Mouse (Mus musculus): ENCODE measurements around the gene Mavs. TPM values are rescaled to one million over a fixed set of nuclear protein-coding genes. Genes with fewer than 3 reads are reported as not detected.

Gene Mavs
- polyA plus RNA-seq, 1 experiment from 2014 or later, result 37.9 TPM

DNA sequence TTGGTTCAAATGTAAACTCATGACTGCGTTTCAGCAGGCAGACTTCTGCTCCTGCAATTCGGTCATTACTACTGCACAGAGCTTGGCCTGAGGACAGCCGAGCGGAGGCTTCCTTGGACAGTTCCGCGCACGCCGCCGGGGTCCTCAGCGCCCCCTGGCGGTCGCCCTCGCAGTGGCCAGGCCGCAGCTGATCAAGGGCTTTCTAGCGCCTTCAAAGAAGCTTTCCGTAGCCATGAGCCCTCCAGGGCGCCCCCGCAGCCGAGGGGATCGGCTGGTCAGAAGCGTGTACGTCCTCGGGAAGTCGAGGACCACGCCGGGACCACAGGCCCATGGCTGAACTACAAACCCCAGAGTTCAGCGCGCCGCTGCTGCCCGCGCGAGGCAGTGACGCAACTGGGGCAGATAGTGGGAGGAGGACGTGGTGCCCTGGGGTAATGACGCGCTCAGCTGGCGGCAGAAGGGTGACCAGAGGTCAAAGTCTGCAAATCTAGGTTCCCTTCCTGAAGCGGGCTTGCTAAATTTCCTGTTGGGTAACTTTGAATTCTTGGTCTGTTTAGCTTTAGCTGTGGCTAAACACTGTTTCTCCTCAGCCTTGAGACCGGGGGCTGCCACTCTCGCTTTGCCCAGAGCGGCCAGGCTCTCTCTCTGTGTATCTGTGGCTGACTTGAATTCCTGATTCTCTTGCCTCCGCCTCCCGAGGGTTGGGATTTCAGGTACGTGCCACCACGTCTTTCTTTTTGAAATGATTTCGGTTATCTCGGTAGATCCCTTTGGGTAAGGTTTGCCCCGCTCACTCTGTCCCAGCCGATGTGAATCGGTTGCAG lies 23.7 kb upstream of the Mavs start:
- Histone ChIP-seq H3K36me3 (ENCODE audit: insufficient read depth, low read length) (peaks cover 9% of the 10 kb centered on the region; the same call in 1 of the 2 replicates), H3K4me2 (replicated peaks; ENCODE audit: low read depth, low read length) (peak overlapping the region; percentile 75), H3K27ac (ENCODE audit: low read length) (peak overlapping the region; percentile 96), H3K27me3 (ENCODE audit: insufficient read depth, low read length) (no peaks in the 10 kb centered on the region), H3K9ac (replicated peaks; ENCODE audit: low read length) (peak overlapping the region; percentile 86), H3K4me1 (ENCODE audit: insufficient read depth, low read length) (peaks cover 16% of the 10 kb centered on the region), H3K4me3 (ENCODE audit: low read length) (peak overlapping the region; percentile 80), H3K9me3 (ENCODE audit: low read length) (no peaks in the 10 kb centered on the region)
- under 1% methylated on average over 50 of the region's 50 CpGs for WGBS
- ATAC-seq (ENCODE audit: low FRiP score, low TSS enrichment), result peak; percentile 96

DNA sequence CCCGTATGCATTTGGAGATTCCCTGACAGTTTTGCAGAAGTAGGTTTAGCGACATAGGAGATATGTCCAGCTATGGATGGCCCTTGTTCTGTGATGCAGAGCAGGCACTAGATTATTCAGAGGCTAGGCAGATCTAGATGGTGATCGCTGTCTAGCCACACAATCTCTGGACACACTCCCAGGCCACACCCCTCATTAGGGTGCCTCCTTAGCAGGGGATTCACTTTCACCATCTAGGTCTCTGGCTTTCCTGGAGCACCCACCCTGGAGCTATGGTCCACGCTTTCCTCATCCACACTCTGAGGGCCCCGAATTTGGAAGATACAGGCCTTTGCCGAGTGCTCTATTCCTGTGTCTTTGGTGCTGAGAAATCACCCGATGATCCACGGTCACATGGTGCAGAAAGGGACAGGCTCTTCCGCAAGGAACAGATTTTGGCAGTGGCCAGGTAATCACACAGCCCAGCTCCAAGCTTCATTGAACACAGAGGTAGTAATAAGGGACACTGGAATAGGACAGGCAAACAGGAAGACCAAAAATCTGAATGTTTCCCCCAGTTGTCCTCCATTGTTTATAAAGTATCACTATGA lies 22.7 kb upstream of the Mavs start:
- H3K4me2 ChIP-seq (replicated peaks; ENCODE audit: low read depth, low read length), result peak overlapping the region; percentile 75
- ATAC-seq (ENCODE audit: low FRiP score, low TSS enrichment), result no peak
- H3K4me1 ChIP-seq (ENCODE audit: insufficient read depth, low read length), result peaks cover 13% of the 10 kb centered on the region
- H3K36me3 ChIP-seq (ENCODE audit: insufficient read depth, low read length), result peaks cover 9% of the 10 kb centered on the region; the same call in 1 of the 2 replicates
- no peaks in the 10 kb centered on the region for H3K9me3 ChIP-seq (ENCODE audit: low read length)
- 58% methylated on average over 9 of the region's 9 CpGs for WGBS
- H3K4me3 ChIP-seq (ENCODE audit: low read length), result peak overlapping the region; percentile 80
- no peaks in the 10 kb centered on the region for H3K27me3 ChIP-seq (ENCODE audit: insufficient read depth, low read length)
- peak overlapping the region; percentile 96; the same call in 1 of the 2 replicates for H3K27ac ChIP-seq (ENCODE audit: low read length)
- H3K9ac ChIP-seq (replicated peaks; ENCODE audit: low read length), result peak overlapping the region; percentile 86

DNA sequence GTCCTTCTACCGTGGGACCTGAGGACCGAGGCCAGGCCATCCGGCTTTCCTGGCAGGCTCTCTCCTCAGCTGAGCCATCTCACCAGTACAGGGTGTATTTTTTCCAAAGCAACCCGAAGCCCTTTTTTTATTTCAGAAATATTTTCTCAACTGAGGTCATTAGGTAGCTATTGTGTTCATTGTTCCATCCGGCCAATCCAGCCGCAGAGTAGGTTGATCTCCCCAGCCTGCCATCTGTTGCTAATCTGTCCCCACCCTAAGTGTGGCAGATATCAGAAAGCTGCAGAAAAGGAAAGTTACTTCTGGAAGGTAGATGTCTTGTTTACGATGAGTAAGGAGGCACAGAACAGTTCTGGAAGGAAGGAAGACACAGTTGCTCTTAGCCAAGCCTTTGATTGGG lies 20.1 kb upstream of the Mavs start:
- 87% methylated on average over 7 of the region's 7 CpGs for WGBS
- H3K27ac ChIP-seq (ENCODE audit: low read length), result no peak overlapping the region
- H3K27me3 ChIP-seq (ENCODE audit: insufficient read depth, low read length), result no peaks in the 10 kb centered on the region
- H3K36me3 ChIP-seq (ENCODE audit: insufficient read depth, low read length), result peaks cover 9% of the 10 kb centered on the region; the same call in 1 of the 2 replicates
- H3K4me2 ChIP-seq (replicated peaks; ENCODE audit: low read depth, low read length), result no peak overlapping the region
- H3K4me3 ChIP-seq (ENCODE audit: low read length), result no peak overlapping the region
- H3K9me3 ChIP-seq (ENCODE audit: low read length), result no peaks in the 10 kb centered on the region
- no peak overlapping the region for H3K9ac ChIP-seq (replicated peaks; ENCODE audit: low read length)
- H3K4me1 ChIP-seq (ENCODE audit: insufficient read depth, low read length), result peaks cover 13% of the 10 kb centered on the region
- ATAC-seq (ENCODE audit: low FRiP score, low TSS enrichment), result no peak

DNA sequence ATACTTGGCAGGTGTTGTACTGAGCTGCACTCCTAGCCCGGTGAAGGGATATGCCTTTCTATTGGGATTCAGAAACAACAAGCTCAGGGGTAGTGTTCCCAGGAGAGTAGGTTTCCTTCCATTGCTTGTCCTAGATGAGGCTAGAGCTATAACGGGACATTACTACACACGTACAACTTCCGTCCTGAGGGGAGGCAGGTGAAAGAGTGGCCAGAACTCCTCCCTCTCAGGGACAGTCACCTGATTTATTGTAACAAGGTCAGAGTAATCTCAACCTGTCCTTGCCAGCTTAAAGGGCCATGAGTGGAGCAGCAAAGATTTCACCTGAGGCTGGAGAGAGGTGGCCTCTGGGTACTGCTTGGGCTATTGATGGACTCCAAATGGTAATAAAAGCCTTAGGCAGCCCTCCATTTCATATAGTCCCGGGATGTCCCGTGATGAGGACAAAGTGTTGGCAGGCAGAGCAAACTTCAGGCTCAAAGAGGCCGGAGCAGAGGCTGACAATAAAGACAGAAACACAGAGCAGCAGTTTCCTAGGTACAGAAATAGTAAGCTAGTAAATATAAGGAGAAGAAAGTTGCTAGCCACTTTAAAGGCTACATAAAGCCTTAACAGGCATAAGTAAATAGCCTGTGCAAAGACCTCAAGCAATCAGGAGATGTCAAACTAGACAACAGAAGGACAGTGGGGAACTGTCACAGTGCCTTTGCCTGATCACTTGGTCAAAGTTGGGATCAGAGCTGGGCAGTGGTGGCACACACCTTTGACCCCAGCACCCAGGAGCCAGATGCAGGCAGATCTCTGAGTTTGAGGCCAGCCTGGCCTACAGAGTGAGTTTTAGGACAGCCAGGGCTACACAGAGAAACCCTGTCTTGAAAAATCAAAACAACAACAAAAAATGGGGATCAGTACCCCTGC lies 17.7 kb upstream of the Mavs start:
- Histone ChIP-seq H3K9ac (replicated peaks; ENCODE audit: low read length) (no peak overlapping the region), H3K4me3 (ENCODE audit: low read length) (no peak overlapping the region), H3K4me2 (replicated peaks; ENCODE audit: low read depth, low read length) (no peak overlapping the region), H3K36me3 (ENCODE audit: insufficient read depth, low read length) (peaks cover 9% of the 10 kb centered on the region; the same call in 1 of the 2 replicates), H3K27ac (ENCODE audit: low read length) (no peak overlapping the region), H3K27me3 (ENCODE audit: insufficient read depth, low read length) (no peaks in the 10 kb centered on the region), H3K9me3 (ENCODE audit: low read length) (no peaks in the 10 kb centered on the region), H3K4me1 (ENCODE audit: insufficient read depth, low read length) (peaks cover 2% of the 10 kb centered on the region)
- WGBS, result 77% methylated on average over 7 of the region's 7 CpGs
- no peak for ATAC-seq (ENCODE audit: low FRiP score, low TSS enrichment)

DNA sequence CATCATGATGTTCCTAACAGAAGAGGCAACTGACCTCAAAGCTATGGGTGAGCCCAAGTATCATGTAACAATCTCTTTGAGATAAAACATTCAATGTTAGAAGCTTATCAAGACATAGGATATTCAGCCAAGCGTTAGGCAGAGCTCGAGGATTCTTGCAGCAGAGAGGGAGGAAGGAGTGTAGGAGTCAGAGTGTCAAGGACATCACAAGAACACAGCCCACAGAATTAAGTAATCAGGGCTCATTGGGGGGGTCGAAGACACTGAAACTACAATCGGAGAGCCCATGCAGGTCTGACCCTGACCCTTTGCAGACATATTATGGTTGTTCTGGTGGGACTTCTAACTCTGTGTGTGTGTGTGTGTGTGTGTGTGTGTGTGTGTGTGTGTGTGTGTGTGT lies 13.8 kb upstream of the Mavs start:
- Histone ChIP-seq H3K9me3 (ENCODE audit: low read length) (no peaks in the 10 kb centered on the region), H3K4me1 (ENCODE audit: insufficient read depth, low read length) (no peaks in the 10 kb centered on the region), H3K9ac (replicated peaks; ENCODE audit: low read length) (no peak overlapping the region), H3K4me3 (ENCODE audit: low read length) (no peak overlapping the region), H3K27ac (ENCODE audit: low read length) (no peak overlapping the region), H3K27me3 (ENCODE audit: insufficient read depth, low read length) (no peaks in the 10 kb centered on the region), H3K36me3 (ENCODE audit: insufficient read depth, low read length) (no peaks in the 10 kb centered on the region), H3K4me2 (replicated peaks; ENCODE audit: low read depth, low read length) (no peak overlapping the region)
- 53% methylated on average over 4 of the region's 4 CpGs for WGBS
- no peak for ATAC-seq (ENCODE audit: low FRiP score, low TSS enrichment)

DNA sequence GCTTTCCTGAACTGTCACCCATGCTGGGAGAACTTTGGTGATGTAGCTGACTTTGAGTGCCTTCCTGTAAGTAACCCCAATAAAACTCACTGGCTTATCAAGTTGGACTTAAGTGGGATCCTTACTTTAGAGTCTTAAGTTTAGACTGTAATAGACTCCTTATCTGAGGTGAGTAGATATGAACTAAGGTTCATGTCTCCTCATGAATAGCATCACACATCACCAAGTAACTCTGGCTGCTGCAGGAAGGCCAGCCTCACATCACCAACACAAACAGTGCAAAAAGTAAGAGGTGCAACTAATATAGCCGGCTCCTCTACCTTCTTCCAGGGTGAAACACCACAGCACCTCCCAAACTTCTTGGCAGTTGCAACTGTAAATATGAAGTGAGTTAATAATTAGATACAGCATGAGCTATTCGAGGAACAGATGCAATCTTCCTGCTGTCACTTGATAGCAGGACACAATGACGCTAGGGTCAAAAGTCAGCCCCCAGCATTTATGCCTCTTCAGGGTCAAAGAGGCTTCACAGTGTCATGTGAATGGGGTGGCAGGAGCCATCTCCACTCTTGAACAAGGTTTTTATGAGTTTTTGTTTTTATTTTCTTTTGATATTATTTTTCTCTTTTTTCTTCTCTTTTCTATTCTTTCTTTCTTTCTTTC lies 11.9 kb upstream of the Mavs start:
- no peaks in the 10 kb centered on the region for H3K27me3 ChIP-seq (ENCODE audit: insufficient read depth, low read length)
- no peak overlapping the region for H3K4me3 ChIP-seq (ENCODE audit: low read length)
- 62% methylated on average over 3 of the region's 3 CpGs for WGBS
- no peaks in the 10 kb centered on the region for H3K36me3 ChIP-seq (ENCODE audit: insufficient read depth, low read length)
- H3K4me1 ChIP-seq (ENCODE audit: insufficient read depth, low read length), result no peaks in the 10 kb centered on the region
- H3K4me2 ChIP-seq (replicated peaks; ENCODE audit: low read depth, low read length), result no peak overlapping the region
- H3K27ac ChIP-seq (ENCODE audit: low read length), result no peak overlapping the region
- H3K9me3 ChIP-seq (ENCODE audit: low read length), result no peaks in the 10 kb centered on the region
- no peak overlapping the region for H3K9ac ChIP-seq (replicated peaks; ENCODE audit: low read length)
- ATAC-seq (ENCODE audit: low FRiP score, low TSS enrichment), result no peak

DNA sequence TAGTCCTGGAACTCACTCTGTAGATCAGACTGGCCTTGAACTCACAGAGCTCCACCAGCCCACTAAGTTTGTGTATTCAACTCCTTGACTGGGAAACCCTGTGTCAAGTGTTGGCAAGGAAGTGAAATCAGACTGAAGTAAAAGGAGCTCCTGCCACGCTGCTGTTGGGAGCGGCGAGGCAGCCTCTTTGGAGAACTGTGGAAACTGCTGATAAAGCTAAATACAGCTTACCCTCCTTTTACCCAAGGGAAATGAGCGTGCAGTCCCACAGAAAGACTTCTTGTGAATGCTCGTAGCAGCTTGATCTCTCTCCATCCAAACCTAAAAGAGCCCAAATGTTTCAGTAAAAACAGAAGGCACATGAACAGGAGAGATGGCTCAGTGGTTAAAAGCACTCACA lies 11.3 kb upstream of the Mavs start:
- H3K4me3 ChIP-seq (ENCODE audit: low read length), result no peak overlapping the region
- no peak overlapping the region for H3K9ac ChIP-seq (replicated peaks; ENCODE audit: low read length)
- WGBS, result 53% methylated on average over 5 of the region's 5 CpGs
- H3K9me3 ChIP-seq (ENCODE audit: low read length), result no peaks in the 10 kb centered on the region
- H3K36me3 ChIP-seq (ENCODE audit: insufficient read depth, low read length), result no peaks in the 10 kb centered on the region
- no peak overlapping the region for H3K4me2 ChIP-seq (replicated peaks; ENCODE audit: low read depth, low read length)
- no peaks in the 10 kb centered on the region for H3K4me1 ChIP-seq (ENCODE audit: insufficient read depth, low read length)
- ATAC-seq (ENCODE audit: low FRiP score, low TSS enrichment), result no peak
- no peak overlapping the region for H3K27ac ChIP-seq (ENCODE audit: low read length)
- no peaks in the 10 kb centered on the region for H3K27me3 ChIP-seq (ENCODE audit: insufficient read depth, low read length)

DNA sequence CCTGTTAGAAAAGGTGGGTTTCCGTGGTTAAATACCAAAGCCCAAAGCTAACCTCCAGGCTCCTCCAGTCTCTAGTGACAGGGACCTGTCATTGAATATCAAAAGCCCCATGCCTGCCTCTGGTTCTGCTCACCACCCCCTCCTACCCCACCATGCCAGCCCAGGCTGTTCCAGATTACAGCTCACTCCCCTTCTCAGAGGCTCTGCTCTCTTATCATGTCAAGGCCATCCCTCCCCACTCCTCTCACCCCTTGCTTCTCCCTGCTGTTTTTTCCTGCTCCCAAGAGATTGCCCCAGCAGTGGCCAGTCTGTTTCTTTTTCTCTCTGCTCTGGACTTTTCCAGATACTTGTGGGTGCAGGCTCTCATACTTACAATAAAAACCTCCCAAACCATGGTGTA lies 10.3 kb upstream of the Mavs start:
- Histone ChIP-seq H3K27ac (ENCODE audit: low read length) (no peak overlapping the region), H3K27me3 (ENCODE audit: insufficient read depth, low read length) (no peaks in the 10 kb centered on the region), H3K4me2 (replicated peaks; ENCODE audit: low read depth, low read length) (no peak overlapping the region), H3K9me3 (ENCODE audit: low read length) (no peaks in the 10 kb centered on the region), H3K4me3 (ENCODE audit: low read length) (no peak overlapping the region), H3K4me1 (ENCODE audit: insufficient read depth, low read length) (no peaks in the 10 kb centered on the region), H3K9ac (replicated peaks; ENCODE audit: low read length) (no peak overlapping the region), H3K36me3 (ENCODE audit: insufficient read depth, low read length) (no peaks in the 10 kb centered on the region)
- WGBS, result 68% methylated on average over 1 of the region's 1 CpGs
- ATAC-seq (ENCODE audit: low FRiP score, low TSS enrichment), result no peak

DNA sequence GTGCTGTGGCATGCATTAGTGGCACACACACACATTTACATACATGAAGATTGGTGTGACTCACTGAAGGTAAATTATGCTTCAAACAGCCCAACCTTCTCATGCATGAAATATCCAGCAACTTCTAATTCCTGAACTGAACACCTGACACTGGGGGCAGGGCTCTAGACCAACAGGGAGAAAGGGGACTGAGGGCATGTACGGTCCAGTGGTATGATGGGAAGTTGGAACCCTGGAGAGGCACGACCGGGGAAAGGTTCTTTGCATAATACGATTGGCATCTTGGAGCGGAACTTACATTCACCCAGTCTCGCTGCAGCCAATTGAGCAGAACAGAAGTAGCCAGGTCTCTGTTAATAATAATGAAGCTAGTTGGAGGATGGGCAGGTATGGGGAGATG lies 8.7 kb upstream of the Mavs start:
- Histone ChIP-seq H3K9ac (replicated peaks; ENCODE audit: low read length) (no peak overlapping the region), H3K4me3 (ENCODE audit: low read length) (no peak overlapping the region), H3K27ac (ENCODE audit: low read length) (peak overlapping the region; percentile 68), H3K9me3 (ENCODE audit: low read length) (no peaks in the 10 kb centered on the region), H3K27me3 (ENCODE audit: insufficient read depth, low read length) (no peaks in the 10 kb centered on the region), H3K4me2 (replicated peaks; ENCODE audit: low read depth, low read length) (no peak overlapping the region), H3K4me1 (ENCODE audit: insufficient read depth, low read length) (no peaks in the 10 kb centered on the region), H3K36me3 (ENCODE audit: insufficient read depth, low read length) (no peaks in the 10 kb centered on the region)
- WGBS, result 53% methylated on average over 6 of the region's 6 CpGs
- peak; percentile 94 for ATAC-seq (ENCODE audit: low FRiP score, low TSS enrichment)

Measured in kidney, embryonic 16.5 days (tissue).